In genomic region chr1:194637391-194638304, GRCm38 (mm10) we compare ENCODE assay signal across 20 mouse cellular contexts. TPM values are rescaled to one million over a fixed set of nuclear protein-coding genes. Genes with fewer than 3 reads are reported as not detected.
DNase-seq lines count a peak whose midpoint lies in the region; ATAC-seq and TF ChIP-seq lines count a peak whose summit lies in the region.
"Had no signal": no experiment of that assay in that cellular context is flagged by ENCODE, and none has a peak within 500 bp of the region (broad histone marks: within the 10 kb centered on the region; RNA-seq: fewer than 3 reads in every experiment).

No protein-coding gene starts in this region.

- no peak for DNase-seq in gastrocnemius, adult 2 months
- no peak for DNase-seq in gastrocnemius, adult 18-20 months (ENCODE audit: low spot score)
- DNase-seq in brain, embryonic 14.5 days (ENCODE audit: low read depth), result peak; percentile 90
- no peak for DNase-seq in midbrain, embryonic 11.5 days (ENCODE audit: low spot score, missing footprints)
- no peak for DNase-seq in adipocyte (ENCODE audit: low spot score)
- DNase-seq: adrenal gland, postnatal 10 days; cerebellum, adult 11-12 months; gastrocnemius, postnatal 14 days; heart, postnatal 4 days had no signal

- ATAC-seq in forebrain, embryonic 15.5 days (replicated peaks), result peak; percentile 88
- ATAC-seq in midbrain, embryonic 11.5 days (ENCODE audit: low FRiP score), result peak; percentile 62
- ATAC-seq in megakaryocyte, adult 5-6 weeks (ENCODE audit: poor library complexity, severe bottlenecking), result no peak
- no peak for ATAC-seq in heart, embryonic 12.5 days (ENCODE audit: insufficient number of reproducible peaks, low FRiP score)
- ATAC-seq: intestine, postnatal 0 days had no signal

- H3K4me3 ChIP-seq in gastrocnemius, adult 2 months, result no peak overlapping the region
- no peak overlapping the region for H3K4me3 ChIP-seq in forebrain, embryonic 15.5 days
- no peak overlapping the region for H3K4me3 ChIP-seq in midbrain, embryonic 11.5 days (ENCODE audit: low read depth, low read length)
- no peak overlapping the region for H3K4me3 ChIP-seq in heart, embryonic 12.5 days
- H3K4me3 ChIP-seq: heart, embryonic 10.5 days; layer of hippocampus, adult 2 months; limb, embryonic 13.5 days had no signal

- TF ChIP-seq POLR2A in brain, embryonic 14.5 days (IDR thresholded peaks at IDR 0.05; ENCODE audit: borderline replicate concordance, extremely low read depth, insufficient read depth, insufficient read length, poor library complexity, severe bottlenecking), result no peak

- H3K27me3 ChIP-seq in forebrain, embryonic 15.5 days, result no peaks in the 10 kb centered on the region
- no peaks in the 10 kb centered on the region for H3K27me3 ChIP-seq in midbrain, embryonic 11.5 days (ENCODE audit: control insufficient read depth, insufficient read depth, low read length)
- H3K27me3 ChIP-seq in heart, embryonic 12.5 days (replicated peaks), result no peaks in the 10 kb centered on the region
- H3K27me3 ChIP-seq: CH12.LX; limb, embryonic 13.5 days had no signal

- 0 out of 2 replicates have a peak overlapping the region, but pooled peaks have one; percentile 0 for H3K27ac ChIP-seq in gastrocnemius, adult 2 months
- peak overlapping the region; percentile 36 for H3K27ac ChIP-seq in forebrain, embryonic 15.5 days (replicated peaks)
- no peak overlapping the region for H3K27ac ChIP-seq in midbrain, embryonic 11.5 days (ENCODE audit: low read depth, low read length)
- H3K27ac ChIP-seq in heart, embryonic 12.5 days (ENCODE audit: poor library complexity, severe bottlenecking), result no peak overlapping the region
- H3K27ac ChIP-seq: heart, embryonic 10.5 days; kidney, postnatal 0 days; layer of hippocampus, adult 2 months; limb, embryonic 13.5 days; liver, embryonic 14.5 days had no signal

- intact Hi-C loops in gastrocnemius, adult 2 months (cut with DNase I), result no loop called here

- WGBS in forebrain, embryonic 15.5 days, result 9% methylated on average over 5 of the region's 5 CpGs
- 22% methylated on average over 5 of the region's 5 CpGs for WGBS in midbrain, embryonic 11.5 days
- whole genome bisulfite sequencing in heart, embryonic 12.5 days, result 34% methylated on average over 5 of the region's 5 CpGs

- H3K9me3 ChIP-seq in forebrain, embryonic 15.5 days, result no peaks in the 10 kb centered on the region
- no peaks in the 10 kb centered on the region for H3K9me3 ChIP-seq in midbrain, embryonic 11.5 days (ENCODE audit: control insufficient read depth, low read length)
- no peaks in the 10 kb centered on the region for H3K9me3 ChIP-seq in heart, embryonic 12.5 days (replicated peaks)
- H3K9me3 ChIP-seq: heart, embryonic 10.5 days; limb, embryonic 13.5 days had no signal

- no peak overlapping the region for H3K9ac ChIP-seq in forebrain, embryonic 15.5 days (replicated peaks)
- H3K9ac ChIP-seq in midbrain, embryonic 11.5 days (ENCODE audit: low read length), result no peak overlapping the region
- no peak overlapping the region for H3K9ac ChIP-seq in heart, embryonic 12.5 days
- H3K9ac ChIP-seq: limb, embryonic 13.5 days; liver, embryonic 14.5 days had no signal

- H3K4me2 ChIP-seq in forebrain, embryonic 15.5 days (replicated peaks), result no peak overlapping the region
- H3K4me2 ChIP-seq in midbrain, embryonic 11.5 days, result no peak overlapping the region
- no peak overlapping the region for H3K4me2 ChIP-seq in heart, embryonic 12.5 days
- H3K4me2 ChIP-seq: limb, embryonic 13.5 days had no signal

- no peak for TF ChIP-seq CTCF in gastrocnemius, adult 2 months (IDR thresholded peaks at IDR 0.05)
- no peak for TF ChIP-seq CTCF in brain, embryonic 14.5 days (IDR thresholded peaks at IDR 0.05; ENCODE audit: borderline replicate concordance, extremely low read depth, insufficient read depth, insufficient read length)

- peaks cover 98% of the 10 kb centered on the region for H3K4me1 ChIP-seq in forebrain, embryonic 15.5 days
- peaks cover 11% of the 10 kb centered on the region for H3K4me1 ChIP-seq in midbrain, embryonic 11.5 days (ENCODE audit: control insufficient read depth, insufficient read depth, low read length)
- H3K4me1 ChIP-seq in heart, embryonic 12.5 days (replicated peaks), result peaks cover 49% of the 10 kb centered on the region

- no peaks in the 10 kb centered on the region for H3K36me3 ChIP-seq in forebrain, embryonic 15.5 days
- no peaks in the 10 kb centered on the region for H3K36me3 ChIP-seq in midbrain, embryonic 11.5 days (ENCODE audit: control insufficient read depth, insufficient read depth, low read length)
- H3K36me3 ChIP-seq in heart, embryonic 12.5 days, result no peaks in the 10 kb centered on the region
- H3K36me3 ChIP-seq: heart, embryonic 10.5 days; limb, embryonic 13.5 days had no signal

RNA-seq across cellular contexts. Expression of gene Plxna2, which starts 19.6 kb away (rescaled TPM):
- total RNA-seq in gastrocnemius, adult 2 months (2021), result 10 to 100 TPM in 1 of 2 experiments, 1 to 10 TPM in 1; 6.6 to 13.2 TPM
- total RNA-seq in gastrocnemius, adult 18-20 months (2021), result 10 to 100 TPM in 1 of 2 experiments, 1 to 10 TPM in 1; 9.7 to 10.3 TPM
- polyA plus RNA-seq in brain, embryonic 14.5 days (2012; rRNA removed), result 60.3 and 66.5 TPM in 2 replicates
- 72.1 and 78.3 TPM in 2 replicates for polyA plus RNA-seq in forebrain, embryonic 15.5 days (2015; fragmentation: Nextera tagmentation; extraction: Ambion mirVana)
- polyA plus RNA-seq in midbrain, embryonic 11.5 days (2014; fragmentation: Nextera tagmentation; extraction: Ambion mirVana), result 10.6 and 10.7 TPM in 2 replicates
- not detected in 2 replicates for total RNA-seq in megakaryocyte, adult 5-6 weeks (2015)
- 0.18 TPM in 1 of 2 replicates, not detected in the other for total RNA-seq in megakaryocyte, adult 5-6 weeks (2017)
- 8.0 and 9.5 TPM in 2 replicates for polyA plus RNA-seq in heart, embryonic 12.5 days (2016; fragmentation: Nextera tagmentation; extraction: Ambion mirVana)
- total RNA-seq: neutrophil, adult 5-6 weeks had no signal

Comparison
In these comparisons a context has a peak if more than half of its experiments do, and no peak if none do; other contexts are left out.
1. H3K27ac ChIP-seq: peak in gastrocnemius, adult 2 months (single experiment) and forebrain, embryonic 15.5 days (single experiment); none in midbrain, embryonic 11.5 days (single experiment) and heart, embryonic 12.5 days (single experiment).
2. ATAC-seq: peak in forebrain, embryonic 15.5 days (single experiment) and midbrain, embryonic 11.5 days (single experiment); none in megakaryocyte, adult 5-6 weeks (single experiment) and heart, embryonic 12.5 days (single experiment).